Mouse (Mus musculus) thymus, postnatal 25 days (tissue): ENCODE measurements around the gene Pa2g4.
"Not testable (repeated sequence)": the region's sequence is repeated elsewhere in the genome, so short reads cannot be mapped to it uniquely, and the experiment has no call there.

Experiments
- DNase-seq: peaks from one replicate; pipeline ENCODE4 v3.0.0; 2022

Pa2g4 gene

DNA sequence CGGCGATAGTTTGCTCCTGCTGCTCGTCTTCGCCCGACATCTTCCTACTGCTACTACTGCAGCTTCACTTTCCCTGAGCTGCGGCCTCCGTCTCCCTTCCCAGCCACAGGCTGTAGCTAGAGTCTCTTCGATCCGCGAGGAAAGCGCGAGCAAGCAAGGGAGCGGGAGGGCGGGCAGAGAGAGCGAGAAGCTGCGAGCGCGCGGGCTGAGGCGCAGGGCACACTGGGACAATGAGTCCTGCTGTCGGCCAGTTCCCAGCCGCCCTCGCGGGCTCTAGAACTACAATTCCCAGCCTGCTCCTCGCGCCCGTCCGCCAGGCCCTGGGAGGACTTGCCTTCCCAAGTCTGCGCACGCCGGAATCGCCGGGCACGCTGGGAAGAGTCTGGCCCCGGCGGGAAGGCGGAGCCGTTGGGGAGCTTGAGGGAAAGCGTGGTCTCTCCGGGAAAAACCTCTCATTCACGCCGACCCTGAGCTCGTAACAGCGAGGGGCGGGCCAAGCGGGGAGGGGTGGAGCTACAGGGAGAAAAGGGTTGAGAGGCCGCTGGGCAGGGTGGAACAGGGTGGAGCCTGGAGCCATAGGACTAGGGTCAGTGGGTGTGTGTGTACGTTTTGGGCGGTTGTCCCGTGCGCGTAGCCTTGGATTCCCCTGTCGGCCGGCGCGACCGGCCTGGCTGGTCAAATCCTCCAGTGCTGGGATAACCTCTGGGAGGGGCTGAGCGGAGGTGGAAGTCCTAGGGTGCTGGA lies at the start of gene Pa2g4:
Pa2g4 (minus strand) TSS at position 200 of the 744 bp plus-strand sequence.
- DNase-seq: peak; percentile 95

DNA sequence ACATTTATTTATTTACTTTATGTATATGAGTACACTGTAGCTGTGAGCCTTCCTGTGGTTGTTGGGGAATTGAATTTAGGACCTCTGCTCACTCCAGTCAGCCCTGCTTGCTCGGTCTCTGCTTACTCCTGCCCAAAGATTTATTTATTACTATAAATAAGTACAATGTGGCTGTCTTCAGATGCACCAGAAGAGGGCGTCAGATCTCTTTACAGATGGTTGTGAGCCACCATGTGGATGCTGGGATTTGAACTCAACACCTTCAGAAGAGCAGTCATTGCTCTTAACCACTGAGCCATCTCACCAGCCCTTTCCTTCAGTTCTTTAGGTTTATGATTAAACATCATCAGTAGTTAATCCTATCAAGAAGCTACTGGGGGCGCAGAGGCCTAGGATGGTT lies 49.1 kb upstream of the Pa2g4 start:
- DNase-seq: no peak

DNA sequence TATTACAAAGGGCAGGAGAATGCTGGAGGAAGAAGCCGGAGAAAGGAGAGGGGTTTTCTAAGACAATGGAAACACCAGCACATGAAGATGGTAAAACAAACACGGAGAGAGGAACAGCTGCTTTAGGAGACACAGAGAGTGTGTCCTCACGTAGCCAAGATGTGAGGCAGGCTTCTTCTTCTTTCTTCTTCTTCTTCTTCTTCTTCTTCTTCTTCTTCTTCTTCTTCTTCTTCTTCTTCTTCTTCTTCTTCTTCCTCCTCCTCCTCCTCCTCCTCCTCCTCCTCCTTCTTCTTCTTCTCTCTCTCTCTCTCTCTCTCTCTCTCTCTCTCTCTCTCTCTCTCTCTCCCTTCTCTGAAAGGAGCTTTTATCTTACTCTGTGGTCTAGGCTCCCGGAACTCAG lies 48.0 kb upstream of the Pa2g4 start:
- DNase-seq: not testable (repeated sequence)

DNA sequence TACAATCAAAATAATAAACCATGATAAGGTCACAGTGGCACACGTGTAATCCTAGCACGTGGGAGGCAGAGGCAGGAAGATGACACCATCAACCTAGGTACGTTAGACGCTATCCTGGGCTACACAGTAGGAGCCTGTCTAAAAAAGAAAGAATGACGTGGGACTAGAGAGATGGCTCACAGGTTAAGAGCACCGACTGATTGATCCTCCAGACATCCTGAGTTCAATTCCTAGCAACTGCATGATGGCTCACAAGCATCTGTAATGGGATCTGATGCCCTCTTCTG lies 47.3 kb upstream of the Pa2g4 start:
- DNase-seq: no peak

DNA sequence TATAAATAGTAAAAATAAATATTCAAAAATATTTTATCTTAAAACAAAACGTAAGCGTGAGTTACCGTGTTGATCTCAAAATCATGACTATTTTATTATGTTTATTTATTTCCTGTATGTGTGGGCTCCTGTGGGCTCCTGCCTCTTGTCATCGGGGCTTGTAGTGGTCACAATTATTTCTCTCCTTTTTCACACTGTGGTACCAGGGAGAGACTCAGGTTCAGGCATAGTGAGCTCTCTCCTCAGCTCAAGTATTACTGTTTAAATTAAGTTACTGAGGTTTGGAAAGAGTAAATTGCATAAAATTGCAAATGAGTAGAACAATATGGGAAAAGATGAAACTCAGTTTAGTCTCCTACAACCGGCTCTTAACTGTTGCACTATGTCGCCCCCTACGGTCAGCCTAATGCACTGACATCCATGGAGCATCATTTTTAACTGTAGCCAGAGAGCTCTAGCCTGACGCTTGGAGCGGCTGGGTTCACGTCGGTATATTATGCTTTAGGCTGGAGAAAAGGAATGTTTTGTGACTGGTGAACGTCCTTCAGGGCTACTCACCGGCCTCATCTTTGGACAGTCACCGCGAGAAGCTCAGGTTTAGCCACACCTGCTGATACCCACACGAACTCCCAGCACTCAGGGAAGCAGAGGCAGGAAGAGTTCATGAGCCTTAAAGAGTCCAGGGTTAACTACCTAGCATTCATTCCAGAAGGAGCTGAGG lies 46.8 kb upstream of the Pa2g4 start:
- peak; percentile 82 for DNase-seq

DNA sequence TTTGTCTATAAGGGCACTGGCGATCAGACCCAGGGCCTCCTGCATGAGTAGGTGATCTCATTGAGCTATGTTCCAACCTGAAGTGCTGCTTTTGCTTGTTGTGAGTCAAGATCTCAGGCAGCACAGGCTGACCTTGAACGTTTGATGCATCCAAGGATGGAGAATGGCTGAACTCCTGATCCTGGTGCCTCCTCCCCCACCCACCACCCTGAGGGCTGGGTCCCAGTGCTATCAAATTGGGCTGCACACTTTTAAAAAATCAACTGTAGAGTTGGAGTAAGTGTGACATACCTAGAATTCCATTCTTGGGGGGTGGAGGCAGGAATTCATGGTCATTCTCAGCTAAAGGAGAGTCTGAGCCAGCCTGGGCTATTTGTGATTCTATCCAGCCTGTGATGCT lies 40.7 kb upstream of the Pa2g4 start:
- DNase-seq: no peak

GRCm38 (mm10) chr10:128602470-128603128 lies 36.8 kb upstream of the Pa2g4 start:
- no peak for DNase-seq

- no peak for DNase-seq
Measured at GRCm38 (mm10) chr10:128601499-128601898, 35.7 kb upstream of the Pa2g4 start.

GRCm38 (mm10) chr10:128598476-128598875 lies 32.7 kb upstream of the Pa2g4 start:
- no peak for DNase-seq

GRCm38 (mm10) chr10:128592797-128593196 lies 27.0 kb upstream of the Pa2g4 start:
- DNase-seq: no peak

GRCm38 (mm10) chr10:128591436-128591835 lies 25.6 kb upstream of the Pa2g4 start:
- no peak for DNase-seq

DNA sequence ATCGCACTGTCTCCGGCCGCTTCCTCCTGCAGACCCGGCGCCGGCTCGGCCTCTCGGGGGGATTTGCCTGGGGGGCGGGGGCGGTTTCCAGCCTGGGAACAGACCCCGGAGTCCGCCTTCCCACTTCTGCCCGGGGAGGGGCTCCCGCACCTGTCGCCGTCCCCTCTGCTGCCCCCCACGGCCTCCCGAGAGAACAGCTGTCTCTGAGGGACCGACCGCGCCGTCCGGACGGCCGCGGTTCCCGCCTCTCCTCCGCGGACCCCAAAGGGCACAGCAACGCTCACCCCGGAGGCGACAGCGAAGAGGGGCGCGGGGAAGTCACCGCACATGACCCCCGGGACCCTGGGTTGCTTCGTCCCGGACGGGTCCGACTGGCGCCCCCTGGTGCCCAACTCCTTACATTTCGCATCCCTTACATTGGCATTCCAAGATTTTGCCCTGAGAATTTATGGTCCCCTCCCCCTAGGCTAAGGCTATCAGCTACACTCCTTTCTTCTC lies 24.5 kb upstream of the Pa2g4 start:
- peak; percentile 67 for DNase-seq

DNA sequence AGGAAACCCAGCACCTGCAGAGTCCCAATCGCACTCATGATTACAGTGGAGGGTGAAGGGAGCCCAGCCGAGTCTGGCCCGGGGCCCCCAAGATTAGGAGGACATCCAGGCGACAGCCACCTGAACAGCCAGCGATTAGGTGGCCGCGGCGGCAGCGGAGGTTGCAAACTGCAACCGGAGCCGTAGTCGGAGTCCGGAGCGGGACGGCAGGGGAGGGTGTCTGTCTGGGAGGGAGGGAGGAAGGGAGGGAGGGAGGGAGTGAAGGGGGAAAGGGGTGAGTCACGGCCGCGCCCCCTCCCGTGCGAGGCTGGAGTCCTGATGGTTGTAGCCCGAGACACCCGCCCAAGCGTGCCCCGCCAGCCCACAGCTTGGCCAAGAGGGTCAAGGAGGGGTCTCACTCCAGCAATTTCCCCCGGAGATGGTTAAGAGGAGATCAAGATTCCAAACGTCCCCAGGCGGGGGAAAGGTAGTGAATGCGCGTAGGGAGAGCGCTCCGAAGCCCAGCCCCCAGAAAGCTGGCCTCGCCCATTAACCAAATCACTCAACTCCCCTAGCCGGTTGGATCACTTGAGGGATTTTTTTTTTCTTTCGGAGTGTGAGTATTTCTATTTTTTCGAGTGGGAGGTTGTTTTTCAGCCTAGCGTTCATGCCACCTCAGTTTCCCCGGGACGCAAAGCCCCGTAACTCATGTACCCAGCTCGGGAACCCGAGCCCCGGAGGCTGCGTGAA lies 23.8 kb upstream of the Pa2g4 start, which contains the start of gene Erbb3:
Erbb3 (minus strand) TSS at position 189 of the 729 bp plus-strand sequence.
- DNase-seq: peak; percentile 41

- no peak for DNase-seq
Measured at GRCm38 (mm10) chr10:128588775-128589463, 23.1 kb upstream of the Pa2g4 start.

- DNase-seq: no peak
Measured at GRCm38 (mm10) chr10:128588136-128588535, 22.3 kb upstream of the Pa2g4 start.

DNA sequence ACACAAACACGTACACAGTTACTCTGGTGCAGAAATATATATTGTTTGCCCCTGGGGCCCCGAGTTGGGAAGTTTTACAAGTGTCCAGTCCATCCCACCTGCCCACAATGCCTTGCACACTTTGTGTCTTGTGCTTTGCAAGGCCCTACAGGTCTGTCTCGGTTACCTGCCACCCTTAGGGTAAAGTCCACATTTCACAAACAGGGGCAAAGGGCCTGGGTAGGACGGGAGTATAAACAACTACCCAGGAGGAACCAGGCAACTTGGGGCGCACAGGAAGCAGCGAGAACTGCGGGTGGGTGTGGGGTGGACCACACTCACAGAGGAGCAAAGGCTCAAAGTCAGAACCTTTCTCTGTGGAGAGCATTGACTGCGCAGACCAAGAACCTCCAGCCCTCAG lies 21.9 kb upstream of the Pa2g4 start:
- peak; percentile 31 for DNase-seq

- DNase-seq: peak; percentile 58
Measured at GRCm38 (mm10) chr10:128587120-128587519, 21.3 kb upstream of the Pa2g4 start.

- no peak for DNase-seq
Measured at GRCm38 (mm10) chr10:128586546-128586945, 20.8 kb upstream of the Pa2g4 start.

- peak; percentile 35 for DNase-seq
Measured at GRCm38 (mm10) chr10:128584386-128584785, 18.6 kb upstream of the Pa2g4 start.

- DNase-seq: no peak
Measured at GRCm38 (mm10) chr10:128583644-128584043, 17.9 kb upstream of the Pa2g4 start.

DNA sequence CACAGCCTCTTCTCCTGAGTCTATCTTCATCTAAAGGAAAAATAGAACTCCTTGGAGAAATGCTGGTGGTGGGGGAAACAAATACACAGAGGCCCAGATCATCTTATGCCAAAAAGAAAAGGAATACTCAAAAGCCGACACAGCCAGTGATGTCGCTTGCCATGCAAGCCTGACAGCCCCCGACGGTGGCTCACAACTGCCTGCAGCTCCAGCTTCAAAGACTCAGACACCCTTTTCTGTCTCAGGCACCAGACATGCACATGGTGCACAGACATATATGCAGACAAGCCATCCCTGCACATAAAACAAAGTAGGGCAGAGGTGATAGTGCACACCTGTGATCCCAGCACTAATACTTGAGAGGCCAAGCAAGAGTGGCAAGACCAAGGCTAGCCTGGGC lies 13.9 kb upstream of the Pa2g4 start:
- DNase-seq: no peak

DNA sequence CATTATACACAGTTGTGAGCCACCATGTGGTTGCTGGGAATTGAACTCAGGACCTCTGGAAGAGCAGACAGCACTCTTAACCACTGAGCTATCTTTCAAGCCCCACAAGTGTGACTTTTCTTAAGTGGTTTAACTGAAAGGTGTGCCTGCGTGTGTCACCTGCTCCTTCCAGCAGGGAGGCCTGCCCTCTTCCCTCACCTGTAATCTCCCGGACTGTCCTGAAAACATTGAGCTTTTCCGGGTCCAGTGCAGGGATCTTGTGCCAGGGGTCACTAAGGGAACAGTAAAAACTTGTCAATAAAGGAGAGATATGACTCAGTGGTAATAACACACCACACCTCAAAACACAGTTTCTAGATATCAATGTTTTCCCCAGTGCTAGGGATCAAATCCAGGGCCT lies 13.5 kb upstream of the Pa2g4 start:
- DNase-seq: no peak

DNA sequence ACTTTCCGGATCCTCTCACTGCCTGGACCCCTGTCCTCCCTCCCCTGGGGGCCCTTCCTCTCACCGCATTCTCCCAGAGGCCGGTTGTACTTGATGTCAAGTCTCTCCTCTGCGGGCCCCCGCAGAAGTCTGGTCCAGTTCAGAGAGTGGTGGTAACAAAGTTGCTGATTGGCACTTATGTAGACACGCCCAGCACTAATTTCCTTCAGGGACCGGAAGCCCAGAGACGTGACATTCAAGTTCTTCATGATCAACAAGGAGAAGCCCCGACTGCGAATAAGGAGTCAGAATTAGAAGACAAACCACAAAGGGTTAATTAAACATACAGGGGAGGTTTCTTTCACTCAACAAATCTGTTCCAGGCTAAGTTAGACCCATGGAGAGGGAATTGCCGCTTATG lies 12.5 kb upstream of the Pa2g4 start:
- no peak for DNase-seq
